Mouse (Mus musculus): ENCODE measurements around the gene Cd86. TPM values are rescaled to one million over a fixed set of nuclear protein-coding genes. Genes with fewer than 3 reads are reported as not detected.
A peak's percentile ranks its signal among the peaks of the same experiment; 100 is the strongest.

Cd86 gene
- total RNA-seq (2017) = 14.1 and 18.0 TPM in 2 replicates

- ATAC-seq (replicated peaks in 1 of 2; ENCODE audit: insufficient read depth in 1 of 2, low FRiP score in 2 of 2, low TSS enrichment in 1 of 2, low read depth in 1 of 2, poor library complexity in 2 of 2, severe bottlenecking in 2 of 2) = peak; percentile 93 to 94
Observed at GRCm38 (mm10) chr16:36665782-36666181, at the start of gene Cd86. TSS of gene Cd86 (minus strand) at chr16:36666081.

GRCm38 (mm10) chr16:36711760-36712159, 45.9 kb upstream of the Cd86 start:
- ATAC-seq (replicated peaks in 1 of 2; ENCODE audit: insufficient read depth in 1 of 2, low FRiP score in 2 of 2, low TSS enrichment in 1 of 2, low read depth in 1 of 2, poor library complexity in 2 of 2, severe bottlenecking in 2 of 2) = peak; percentile 58 to 61; a peak in 3 of 4 replicates

DNA sequence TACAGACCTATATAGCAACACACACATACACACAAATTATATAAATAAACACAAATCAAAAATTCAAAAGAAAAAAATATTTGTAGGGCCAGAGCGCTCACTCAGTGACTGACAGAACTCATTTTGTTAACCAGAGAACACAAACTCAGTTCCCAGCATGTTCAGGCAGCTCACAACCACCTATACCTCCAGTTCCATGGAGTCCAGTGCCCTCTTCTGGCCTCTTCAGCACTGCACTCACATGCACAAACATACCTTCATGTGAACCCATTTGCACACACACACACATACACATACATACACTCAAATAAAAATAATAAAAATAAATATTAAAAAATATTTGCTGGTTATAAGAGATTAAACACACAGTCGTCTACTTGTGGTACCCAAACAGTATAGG, 44.9 kb upstream of the Cd86 start:
- no peak for ATAC-seq (replicated peaks in 1 of 2; ENCODE audit: insufficient read depth in 1 of 2, low FRiP score in 2 of 2, low TSS enrichment in 1 of 2, low read depth in 1 of 2, poor library complexity in 2 of 2, severe bottlenecking in 2 of 2)

- peak; percentile 34 to 41; a peak in 2 of 4 replicates for ATAC-seq (replicated peaks in 1 of 2; ENCODE audit: insufficient read depth in 1 of 2, low FRiP score in 2 of 2, low TSS enrichment in 1 of 2, low read depth in 1 of 2, poor library complexity in 2 of 2, severe bottlenecking in 2 of 2)
Observed at GRCm38 (mm10) chr16:36709405-36709804, 43.5 kb upstream of the Cd86 start.

GRCm38 (mm10) chr16:36708751-36709150, 42.9 kb upstream of the Cd86 start:
- ATAC-seq (replicated peaks in 1 of 2; ENCODE audit: insufficient read depth in 1 of 2, low FRiP score in 2 of 2, low TSS enrichment in 1 of 2, low read depth in 1 of 2, poor library complexity in 2 of 2, severe bottlenecking in 2 of 2) = peak; percentile 56 to 65; a peak in 3 of 4 replicates

DNA sequence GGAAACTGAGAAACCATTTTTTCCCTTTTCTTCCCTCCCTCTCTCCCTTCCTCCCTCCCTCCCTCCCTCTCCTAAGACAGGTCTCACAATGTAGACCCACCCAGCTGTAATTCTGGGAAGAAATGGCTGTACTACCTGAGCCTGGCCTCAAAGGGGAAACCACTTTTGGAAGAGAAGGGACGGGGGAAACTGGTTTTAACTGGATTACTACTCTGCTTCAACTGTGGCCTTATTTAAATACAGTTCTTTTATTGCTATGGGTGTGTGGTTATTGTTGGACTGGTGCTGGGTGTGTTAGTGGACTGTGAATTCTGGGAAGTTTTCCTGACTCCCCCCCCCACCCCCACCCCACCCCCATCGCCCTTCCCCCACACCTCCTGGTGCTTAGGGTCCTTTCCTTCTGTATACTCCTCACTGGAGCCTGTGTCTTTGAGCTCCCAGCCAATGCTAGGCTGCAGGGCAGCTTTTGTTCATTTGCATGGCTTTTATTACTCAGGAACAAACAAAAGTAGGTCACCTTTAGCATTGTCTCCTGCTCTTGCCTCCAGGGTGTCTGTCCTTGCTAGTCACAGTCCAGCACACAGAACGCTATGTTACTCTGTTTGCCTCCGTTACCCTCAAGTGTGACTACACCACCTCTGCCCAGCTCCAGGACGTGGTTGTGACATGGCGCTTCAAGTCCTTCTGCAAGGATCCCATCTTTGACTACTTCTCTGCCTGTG, 42.0 kb upstream of the Cd86 start:
- no peak for ATAC-seq (replicated peaks in 1 of 2; ENCODE audit: insufficient read depth in 1 of 2, low FRiP score in 2 of 2, low TSS enrichment in 1 of 2, low read depth in 1 of 2, poor library complexity in 2 of 2, severe bottlenecking in 2 of 2)

DNA sequence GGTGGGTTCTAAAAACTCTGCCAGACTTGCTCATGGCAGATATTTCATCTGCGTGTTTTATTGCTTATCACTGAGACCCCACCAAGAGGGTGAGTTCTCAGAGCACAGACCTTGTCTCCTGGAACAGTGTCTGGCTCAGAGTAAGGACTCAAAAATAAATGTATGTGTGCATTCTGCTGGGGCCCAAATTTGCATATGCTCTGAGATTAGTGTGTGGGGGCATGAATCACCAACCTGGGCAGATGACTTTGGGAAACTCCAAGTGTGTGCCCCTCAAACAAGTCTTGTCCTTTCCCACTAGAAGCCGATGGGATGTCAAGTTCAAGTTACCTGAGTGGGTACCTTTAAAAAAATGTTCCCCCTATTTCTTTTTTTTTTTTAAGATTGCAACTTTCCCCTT, 34.6 kb upstream of the Cd86 start:
- no peak for ATAC-seq (replicated peaks in 1 of 2; ENCODE audit: insufficient read depth in 1 of 2, low FRiP score in 2 of 2, low TSS enrichment in 1 of 2, low read depth in 1 of 2, poor library complexity in 2 of 2, severe bottlenecking in 2 of 2)

DNA sequence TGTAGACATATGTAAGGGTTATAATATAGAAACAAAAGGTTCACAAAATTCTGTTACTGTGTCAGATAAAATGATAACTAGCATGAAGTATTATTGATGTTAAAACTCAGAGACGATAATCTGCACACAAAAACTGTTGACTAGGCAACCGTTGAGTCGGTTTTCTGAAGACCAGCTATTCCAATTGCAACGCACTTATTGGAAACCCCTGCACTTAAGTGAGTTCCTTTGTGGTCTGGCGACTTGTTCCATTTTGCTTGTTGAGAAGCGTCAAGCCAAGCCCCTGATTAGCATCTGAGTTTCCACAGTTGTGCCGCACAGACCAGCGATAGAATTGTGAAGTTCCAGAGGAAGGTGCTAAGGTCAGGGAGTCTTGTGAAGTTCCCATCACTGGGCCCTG, 31.4 kb upstream of the Cd86 start:
- peak in 1 of 2 experiments; percentile 18; a peak in 2 of 4 replicates for ATAC-seq (replicated peaks in 1 of 2; ENCODE audit: insufficient read depth in 1 of 2, low FRiP score in 2 of 2, low TSS enrichment in 1 of 2, low read depth in 1 of 2, poor library complexity in 2 of 2, severe bottlenecking in 2 of 2)

DNA sequence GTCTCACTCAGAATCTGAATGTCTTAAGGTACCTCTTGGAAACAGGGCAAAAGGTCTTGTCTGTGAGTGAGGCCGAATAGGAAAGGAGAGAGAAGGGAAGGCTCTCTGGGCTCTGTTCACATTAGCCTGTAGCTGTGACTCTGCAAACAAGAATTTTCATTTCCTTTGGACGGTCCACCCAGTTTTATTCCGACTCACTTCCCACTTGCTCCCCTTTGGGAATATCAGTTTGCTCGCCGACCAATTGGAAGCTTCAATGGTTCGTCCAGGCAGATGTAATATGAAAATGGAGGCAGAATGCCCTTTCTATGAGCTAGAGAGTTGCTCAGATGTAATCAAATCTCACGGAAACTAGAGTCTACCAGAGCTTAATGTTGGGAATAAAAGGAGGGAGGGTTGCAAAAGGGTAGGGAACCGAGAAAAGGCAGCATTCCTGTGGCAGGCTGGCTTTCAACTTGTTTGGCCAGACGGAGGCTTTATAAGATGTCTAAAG, 29.0 kb upstream of the Cd86 start:
- ATAC-seq (replicated peaks in 1 of 2; ENCODE audit: insufficient read depth in 1 of 2, low FRiP score in 2 of 2, low TSS enrichment in 1 of 2, low read depth in 1 of 2, poor library complexity in 2 of 2, severe bottlenecking in 2 of 2) = no peak

DNA sequence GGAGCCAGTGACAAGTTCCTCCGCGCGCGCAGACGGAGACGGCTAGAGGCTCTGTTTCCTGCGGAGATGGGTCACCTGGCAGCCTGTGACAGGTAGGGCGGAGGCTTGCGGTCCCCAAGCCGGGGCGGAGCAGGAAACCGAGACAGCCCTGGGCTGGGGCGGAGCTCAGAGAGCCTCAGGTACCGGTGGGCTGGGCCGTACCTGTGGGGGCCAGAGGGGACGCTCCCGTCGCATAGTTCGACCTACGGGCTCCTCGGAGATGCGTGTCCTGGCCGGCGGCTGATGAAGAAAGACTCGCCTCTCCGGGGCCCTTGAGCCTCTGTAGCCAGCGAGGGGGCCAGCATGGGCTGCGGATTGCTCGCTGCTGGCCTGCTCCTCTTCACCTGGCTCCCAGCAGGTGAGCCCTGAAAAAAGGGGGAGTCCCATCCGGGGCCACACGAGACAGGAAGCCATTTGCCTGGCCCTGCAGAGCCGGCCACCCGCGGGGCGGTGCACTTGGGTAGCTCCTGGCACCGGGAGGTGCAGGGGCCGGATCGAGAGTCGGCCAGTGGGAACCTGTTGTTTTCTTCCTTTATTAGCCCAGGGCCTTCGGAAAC, 28.0 kb upstream of the Cd86 start, which contains the start of gene Ildr1:
Ildr1 (plus strand) TSS at position 161 of the 596 bp plus-strand sequence.
- ATAC-seq (replicated peaks in 1 of 2; ENCODE audit: insufficient read depth in 1 of 2, low FRiP score in 2 of 2, low TSS enrichment in 1 of 2, low read depth in 1 of 2, poor library complexity in 2 of 2, severe bottlenecking in 2 of 2) = peak; percentile 58 to 86

- no peak for ATAC-seq (replicated peaks in 1 of 2; ENCODE audit: insufficient read depth in 1 of 2, low FRiP score in 2 of 2, low TSS enrichment in 1 of 2, low read depth in 1 of 2, poor library complexity in 2 of 2, severe bottlenecking in 2 of 2)
Observed at GRCm38 (mm10) chr16:36691484-36691883, 25.6 kb upstream of the Cd86 start.

DNA sequence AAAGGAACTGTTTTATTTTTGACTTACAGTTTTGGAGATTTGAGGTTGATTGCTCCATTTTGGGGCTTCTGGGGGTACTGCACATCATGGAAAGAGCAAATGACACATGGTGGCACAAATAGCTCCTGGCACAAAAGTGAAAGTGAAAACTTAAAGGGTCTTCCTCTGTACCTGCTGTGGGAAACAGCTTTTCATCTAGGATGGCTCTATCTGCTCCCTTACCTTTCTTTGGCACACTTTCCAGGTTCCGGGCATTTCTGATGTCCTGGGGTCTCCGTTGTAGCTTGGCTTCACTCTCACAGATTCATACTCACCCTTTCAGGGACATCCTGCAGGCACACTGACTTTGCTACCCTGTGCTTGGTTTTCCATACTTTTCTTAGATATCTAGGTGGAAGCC, 22.2 kb upstream of the Cd86 start:
- no peak for ATAC-seq (replicated peaks in 1 of 2; ENCODE audit: insufficient read depth in 1 of 2, low FRiP score in 2 of 2, low TSS enrichment in 1 of 2, low read depth in 1 of 2, poor library complexity in 2 of 2, severe bottlenecking in 2 of 2)

DNA sequence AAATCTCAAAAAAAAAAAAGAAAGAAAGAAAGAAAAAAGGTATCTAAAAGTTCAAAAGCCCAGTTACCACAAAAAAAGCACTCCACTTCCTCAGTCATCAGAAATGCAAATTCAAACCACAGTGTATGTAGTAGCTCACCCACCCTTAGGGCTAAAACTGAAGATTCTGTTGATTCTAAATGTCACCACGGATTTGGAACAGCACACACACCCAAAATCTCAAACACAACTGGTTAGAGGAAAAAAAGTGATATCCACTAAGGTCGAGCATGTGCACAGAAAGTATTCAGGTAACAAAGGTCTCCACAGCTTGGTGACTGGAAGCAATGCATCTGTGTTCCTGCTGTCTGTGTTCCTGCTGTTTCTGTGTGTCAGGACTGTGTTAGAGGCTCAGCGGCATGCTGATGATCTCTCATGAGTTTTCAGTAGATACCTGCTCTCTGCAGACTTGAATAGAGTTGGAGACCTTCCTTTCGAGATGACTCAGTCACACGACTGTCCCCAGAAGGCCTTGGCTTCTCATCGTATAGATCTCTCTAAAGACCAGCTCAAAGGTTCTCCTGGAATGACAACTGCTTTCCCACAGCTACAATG, 18.5 kb upstream of the Cd86 start:
- no peak for ATAC-seq (replicated peaks in 1 of 2; ENCODE audit: insufficient read depth in 1 of 2, low FRiP score in 2 of 2, low TSS enrichment in 1 of 2, low read depth in 1 of 2, poor library complexity in 2 of 2, severe bottlenecking in 2 of 2)

GRCm38 (mm10) chr16:36681829-36682228, 15.9 kb upstream of the Cd86 start:
- ATAC-seq (replicated peaks in 1 of 2; ENCODE audit: insufficient read depth in 1 of 2, low FRiP score in 2 of 2, low TSS enrichment in 1 of 2, low read depth in 1 of 2, poor library complexity in 2 of 2, severe bottlenecking in 2 of 2) = no peak

- ATAC-seq (replicated peaks in 1 of 2; ENCODE audit: insufficient read depth in 1 of 2, low FRiP score in 2 of 2, low TSS enrichment in 1 of 2, low read depth in 1 of 2, poor library complexity in 2 of 2, severe bottlenecking in 2 of 2) = no peak
Observed at GRCm38 (mm10) chr16:36675902-36676301, 10.0 kb upstream of the Cd86 start.

DNA sequence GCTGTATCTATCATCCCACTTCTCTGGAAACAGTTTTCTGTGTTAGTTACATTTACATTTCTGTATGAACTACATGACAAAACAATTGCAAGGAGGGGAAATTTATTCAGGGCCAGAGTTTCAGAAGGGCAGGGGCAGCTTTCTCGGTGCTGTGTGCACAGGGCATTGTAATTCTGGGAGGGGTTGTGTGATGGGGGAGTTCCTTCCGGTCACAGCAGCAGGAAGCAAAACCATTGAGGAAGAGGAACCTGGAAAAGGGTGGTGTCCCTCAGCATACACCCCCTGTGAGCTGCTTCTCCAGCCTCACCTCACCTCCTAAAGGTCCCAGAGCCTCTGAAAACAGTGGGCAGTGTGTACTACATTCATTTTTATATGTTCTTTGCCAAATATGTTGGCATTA, 9.4 kb upstream of the Cd86 start:
- 0 out of 4 replicates have a peak, but pooled peaks of 1 of the 2 experiments have one; percentile 37 for ATAC-seq (replicated peaks in 1 of 2; ENCODE audit: insufficient read depth in 1 of 2, low FRiP score in 2 of 2, low TSS enrichment in 1 of 2, low read depth in 1 of 2, poor library complexity in 2 of 2, severe bottlenecking in 2 of 2)

DNA sequence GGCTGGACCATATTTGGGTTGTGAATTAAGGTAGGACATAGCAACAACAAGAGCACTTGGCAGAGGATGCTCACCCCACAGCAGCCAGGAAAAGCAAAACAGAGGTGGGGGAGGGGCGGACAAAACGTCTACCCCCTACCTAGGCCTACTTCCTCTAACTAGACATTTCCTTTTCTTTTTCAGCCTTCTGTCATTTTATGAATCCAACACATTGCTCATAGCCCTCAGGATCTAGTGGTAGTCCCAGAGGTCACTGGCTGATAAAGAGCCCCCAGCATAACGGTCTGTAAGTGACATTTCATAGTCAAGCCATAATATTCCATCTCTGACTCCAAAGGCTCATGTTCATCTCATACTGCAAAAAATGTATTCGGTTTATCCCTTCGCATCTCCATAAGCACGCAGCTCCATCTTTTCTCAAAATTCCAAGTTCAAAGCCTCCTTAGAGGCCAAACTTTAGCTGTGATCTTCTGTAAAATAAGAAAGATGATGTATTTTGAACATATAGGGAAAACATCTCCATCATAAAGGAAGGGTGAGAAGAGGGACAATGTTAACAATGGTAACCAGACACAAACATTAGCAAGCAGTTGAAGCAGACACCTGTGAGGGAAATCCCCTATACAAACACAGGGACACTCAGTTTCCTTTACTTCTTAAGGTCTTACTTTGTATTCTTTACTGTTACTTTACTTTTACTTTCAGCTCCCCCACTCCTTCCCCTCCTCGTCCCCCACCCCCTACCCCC, 8.8 kb upstream of the Cd86 start:
- ATAC-seq (replicated peaks in 1 of 2; ENCODE audit: insufficient read depth in 1 of 2, low FRiP score in 2 of 2, low TSS enrichment in 1 of 2, low read depth in 1 of 2, poor library complexity in 2 of 2, severe bottlenecking in 2 of 2) = no peak

DNA sequence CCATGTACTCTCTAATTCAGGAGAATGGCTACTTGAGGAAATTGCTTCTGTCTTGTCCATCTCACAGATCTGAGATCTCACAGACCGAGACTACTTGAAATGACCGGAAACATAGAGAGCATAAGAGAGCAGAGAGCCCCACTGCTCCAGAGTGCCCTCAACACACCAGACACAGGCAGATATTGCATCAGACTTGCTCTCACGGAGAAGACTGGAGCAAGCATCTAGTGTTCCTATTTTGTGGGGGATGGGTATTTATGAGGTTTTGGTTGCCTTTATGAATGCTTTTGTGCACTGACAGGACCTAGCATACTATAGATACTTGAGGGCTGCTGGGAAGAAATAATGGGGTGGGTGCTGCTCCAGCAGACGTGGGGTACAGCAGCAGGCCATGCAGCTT, 7.3 kb upstream of the Cd86 start:
- ATAC-seq (replicated peaks in 1 of 2; ENCODE audit: insufficient read depth in 1 of 2, low FRiP score in 2 of 2, low TSS enrichment in 1 of 2, low read depth in 1 of 2, poor library complexity in 2 of 2, severe bottlenecking in 2 of 2) = no peak
